Mouse (Mus musculus): Measurements from ENCODE around the gene Dcbld2. TPM values are rescaled to one million over a fixed set of nuclear protein-coding genes. Genes with fewer than 3 reads are reported as not detected.
A peak's percentile ranks its signal among the peaks of the same experiment; 100 is the strongest.

The Dcbld2 gene
- polyA plus RNA-seq, 2 experiments from 2014 or later, result 0.34 to 0.42 TPM

DNA sequence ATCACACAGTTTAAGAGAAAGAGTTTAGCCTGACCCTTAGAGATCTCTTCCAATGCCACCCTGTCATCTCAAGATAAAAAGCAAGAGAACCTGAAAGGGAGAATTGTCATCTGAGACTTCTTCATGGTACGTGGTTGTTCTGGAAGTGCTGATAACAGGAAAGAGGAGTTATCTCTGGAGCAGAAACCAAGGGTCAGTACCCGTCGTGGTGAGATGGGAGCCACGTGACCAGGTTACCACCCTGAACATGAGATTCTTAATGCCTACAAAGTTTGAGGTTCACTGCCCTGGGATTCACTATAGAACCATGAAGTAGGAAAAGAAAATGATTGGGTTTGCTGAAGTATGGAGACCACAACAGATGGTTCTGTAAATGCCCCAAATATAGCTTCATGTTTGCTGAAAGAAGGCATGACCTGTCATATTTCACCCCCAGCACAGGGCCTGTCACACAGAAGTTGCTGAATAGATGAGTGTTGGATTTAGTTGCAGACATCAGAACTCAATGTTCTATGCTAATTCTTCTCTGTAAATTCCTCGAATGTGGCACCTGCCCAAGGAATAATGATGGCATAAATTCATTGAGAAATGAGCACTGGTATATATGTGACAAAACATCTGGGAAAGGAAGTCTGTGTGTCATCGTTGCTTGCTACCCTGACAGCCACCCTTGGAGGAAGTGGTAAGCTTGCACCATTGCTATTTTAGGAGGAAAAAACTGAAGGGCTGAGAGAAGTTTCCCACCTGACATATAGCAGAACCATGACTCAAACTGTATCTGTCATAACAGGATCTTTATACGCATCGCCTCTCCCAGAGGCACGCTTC lies 89.9 kb downstream of the Dcbld2 start:
- peak; percentile 87 for ATAC-seq

DNA sequence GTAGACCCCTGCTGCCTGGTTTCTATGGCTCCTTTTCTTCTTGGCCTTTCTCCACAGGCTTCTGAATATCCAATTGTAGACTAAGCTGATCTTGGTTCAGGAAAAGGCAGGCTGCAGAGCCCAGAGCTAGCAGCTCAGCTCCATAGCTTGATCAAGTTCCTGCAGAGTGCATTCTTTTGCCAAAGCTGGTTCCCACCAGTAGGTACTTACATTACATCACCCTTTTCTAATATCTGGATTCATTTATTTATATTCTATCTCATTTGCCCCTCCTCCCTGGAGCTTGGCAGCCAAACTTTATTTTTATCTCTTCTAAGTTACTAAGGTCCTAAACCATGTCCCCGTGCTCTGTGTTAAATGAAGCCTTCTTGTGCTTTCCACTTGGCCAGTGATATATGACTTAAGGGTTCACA lies 90.9 kb downstream of the Dcbld2 start:
- no peak for ATAC-seq

DNA sequence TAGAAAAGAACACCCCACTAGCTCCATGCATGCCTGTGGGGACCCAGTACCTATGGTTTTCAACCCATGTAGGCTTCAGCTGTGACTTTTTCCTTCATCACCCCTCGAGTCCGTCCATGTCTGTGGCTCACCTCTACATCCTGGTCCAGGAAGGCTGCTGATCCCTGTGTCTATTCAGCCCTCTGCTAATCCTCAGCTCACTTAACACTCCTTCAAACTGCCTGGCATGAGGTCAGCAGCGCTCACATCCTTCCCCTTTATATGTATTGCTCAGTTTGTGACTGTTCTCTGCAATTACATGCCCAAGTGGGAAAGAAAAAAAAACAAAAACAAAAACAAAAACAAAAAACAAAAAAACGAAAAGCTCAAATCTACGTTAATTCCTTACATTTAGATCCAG lies 91.4 kb downstream of the Dcbld2 start:
- ATAC-seq, result no peak

DNA sequence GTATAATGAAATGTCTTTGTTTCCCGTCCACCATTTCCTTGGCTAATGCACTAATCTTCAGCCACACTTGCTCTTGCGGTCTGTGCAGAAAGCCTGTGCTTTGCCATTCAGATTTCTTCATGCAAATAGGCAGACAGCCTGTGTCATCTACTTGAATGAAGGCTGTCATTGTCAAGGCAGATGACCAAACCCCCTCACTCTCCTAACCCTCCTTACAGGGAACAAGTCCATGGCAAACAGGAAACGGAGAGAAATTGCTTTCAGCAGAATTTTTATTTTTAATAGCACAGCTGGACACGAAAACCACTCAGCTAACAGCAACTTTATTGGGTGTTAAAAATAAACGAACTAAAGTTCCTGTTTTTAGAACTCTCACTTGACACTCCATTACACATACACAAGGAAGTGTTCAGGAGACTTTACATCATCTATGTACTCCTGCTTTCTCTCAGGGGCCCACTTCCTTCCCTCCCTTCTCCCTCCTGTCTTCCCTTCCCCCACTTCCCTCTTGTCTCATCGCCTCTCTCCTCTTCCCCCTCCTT lies 93.6 kb downstream of the Dcbld2 start:
- peak; percentile 38 for ATAC-seq

DNA sequence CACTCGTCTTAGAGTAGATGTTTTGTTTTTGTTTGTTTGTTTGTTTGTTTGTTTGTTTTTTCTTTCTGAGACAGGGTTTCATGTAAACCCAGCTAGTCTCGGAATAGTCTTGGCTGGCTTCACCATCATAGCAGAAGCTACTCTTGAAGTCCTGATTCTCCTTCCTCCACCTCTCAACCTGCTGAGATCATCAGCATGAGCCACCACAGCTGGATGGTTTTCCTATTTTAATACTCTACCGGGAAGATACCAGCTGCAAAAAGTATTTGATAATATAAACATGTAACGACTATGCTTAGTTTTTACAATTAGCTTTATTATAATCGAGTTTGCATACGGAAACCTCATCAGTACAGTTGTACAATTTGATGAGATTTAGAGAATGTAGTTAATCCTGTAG lies 94.3 kb downstream of the Dcbld2 start:
- ATAC-seq, result no peak

DNA sequence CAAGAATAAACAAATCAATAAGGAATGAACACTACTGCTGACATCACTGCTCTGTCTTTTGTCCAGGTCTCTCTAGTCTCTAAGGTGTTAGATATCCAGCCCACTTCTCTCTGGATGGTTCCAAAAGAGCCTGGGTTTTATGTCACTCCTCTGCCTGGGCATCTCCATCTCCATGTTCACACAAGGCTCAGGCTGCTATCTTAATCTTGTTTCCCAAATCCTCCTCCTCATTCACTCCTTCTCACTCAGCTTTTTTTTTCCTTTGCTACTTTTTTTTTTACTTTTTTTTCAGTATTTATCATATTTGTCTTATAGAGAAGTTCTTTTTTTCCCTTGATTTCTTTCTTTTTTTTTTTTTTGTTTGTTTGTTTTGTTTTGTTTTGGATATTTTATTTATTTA lies 96.7 kb downstream of the Dcbld2 start:
- no peak for ATAC-seq

DNA sequence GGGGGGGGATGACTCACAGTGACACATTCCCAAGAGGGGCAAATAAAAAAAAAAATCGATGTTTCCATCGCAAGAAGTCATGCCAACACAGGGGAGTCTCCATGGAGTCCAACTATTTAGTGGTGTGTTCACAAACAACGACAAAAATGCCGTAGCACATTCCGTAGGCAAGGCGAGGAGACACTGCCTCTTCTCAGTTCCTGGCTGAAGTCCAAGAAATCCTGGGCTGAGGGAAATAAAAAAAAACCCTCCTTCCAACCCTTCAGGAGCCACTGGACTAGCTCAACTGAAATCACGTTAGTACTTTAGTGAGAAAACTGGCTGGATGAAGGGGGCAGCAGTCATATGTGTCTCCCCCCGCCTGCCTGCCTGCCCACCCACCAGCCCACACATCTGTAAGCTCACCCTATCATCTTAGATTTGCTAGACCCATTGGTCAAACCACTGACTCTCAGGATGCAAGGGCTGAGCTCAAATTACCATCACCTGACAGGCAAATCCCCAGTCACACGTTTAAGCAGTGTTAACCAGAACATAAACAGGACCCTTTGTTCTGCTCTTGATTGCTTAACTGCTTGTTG lies 104.0 kb downstream of the Dcbld2 start:
- ATAC-seq, result no peak

DNA sequence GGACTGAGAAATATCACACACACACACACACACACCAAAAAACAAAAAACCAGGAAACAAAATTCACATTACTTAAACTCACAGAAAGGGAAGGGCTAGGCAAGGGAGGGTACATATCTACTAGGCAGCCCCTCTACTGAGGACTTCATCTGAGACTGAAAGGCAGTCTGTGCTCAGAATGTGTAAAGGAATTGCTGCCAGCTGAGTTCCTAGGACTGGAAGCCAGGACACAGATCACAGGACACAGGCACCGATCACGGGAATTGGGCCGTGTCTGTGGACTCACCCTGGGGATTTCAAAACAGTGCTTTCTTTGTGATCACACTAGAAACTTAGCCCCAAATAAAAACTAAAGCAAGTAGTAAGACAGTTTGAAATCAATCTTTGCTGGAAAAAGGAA lies 104.6 kb downstream of the Dcbld2 start:
- no peak for ATAC-seq

DNA sequence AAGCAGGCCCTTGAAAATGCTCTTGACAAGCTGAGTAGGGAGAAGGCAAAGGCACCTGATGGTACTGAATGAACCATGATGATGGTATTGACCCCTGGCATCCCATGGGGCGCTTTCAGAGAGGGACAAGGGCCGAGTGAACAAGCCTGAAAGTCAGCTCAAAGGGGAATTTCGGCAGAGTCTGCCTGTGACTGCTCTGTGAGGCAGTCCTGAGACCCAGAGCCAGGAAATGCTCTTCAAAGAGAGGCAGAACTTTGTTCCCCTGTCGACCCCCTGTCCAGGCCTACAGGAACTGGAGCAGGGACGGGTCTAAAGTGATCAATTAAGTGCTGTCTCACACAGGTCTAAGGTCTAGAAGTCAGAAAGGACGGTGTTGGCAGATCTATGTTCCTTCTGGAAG lies 105.5 kb downstream of the Dcbld2 start:
- no peak for ATAC-seq

DNA sequence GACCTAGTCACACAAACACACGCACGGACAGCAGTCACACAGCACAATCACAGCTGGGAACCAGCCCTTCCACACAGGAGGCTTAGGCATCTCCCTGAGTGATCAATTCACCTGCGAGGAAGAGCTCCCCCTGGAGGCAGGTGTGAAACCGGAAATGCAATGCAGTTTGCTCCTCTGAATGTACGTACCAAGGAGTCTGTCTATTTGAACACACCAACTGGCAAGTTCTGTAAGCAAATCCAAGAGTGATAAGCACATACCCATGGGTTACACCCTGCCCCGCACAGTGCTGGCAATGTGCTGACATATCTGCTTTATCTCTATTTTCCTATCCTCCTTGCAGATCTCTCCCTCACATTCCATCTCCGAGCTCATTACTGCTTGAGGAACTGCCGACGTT lies 106.3 kb downstream of the Dcbld2 start:
- ATAC-seq, result peak; percentile 91

DNA sequence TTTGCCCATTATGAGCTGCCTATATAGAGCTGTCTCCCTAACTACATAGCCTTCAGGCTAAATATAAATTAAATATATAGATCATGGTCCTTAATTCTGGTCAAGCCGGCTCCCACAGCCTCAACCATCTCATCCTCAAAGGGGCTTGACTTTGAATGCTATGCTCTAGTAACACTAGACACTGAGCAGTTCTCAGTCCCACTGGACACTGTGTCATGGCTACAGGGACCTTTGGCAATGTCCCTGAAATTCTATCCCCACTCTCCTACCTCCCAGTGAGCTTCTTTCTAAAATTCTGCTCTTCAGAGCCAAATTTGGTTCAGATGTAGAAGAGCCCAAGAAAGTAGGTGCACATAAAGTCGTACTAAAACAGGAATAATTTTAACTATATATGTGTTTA lies 107.9 kb downstream of the Dcbld2 start:
- no peak for ATAC-seq

DNA sequence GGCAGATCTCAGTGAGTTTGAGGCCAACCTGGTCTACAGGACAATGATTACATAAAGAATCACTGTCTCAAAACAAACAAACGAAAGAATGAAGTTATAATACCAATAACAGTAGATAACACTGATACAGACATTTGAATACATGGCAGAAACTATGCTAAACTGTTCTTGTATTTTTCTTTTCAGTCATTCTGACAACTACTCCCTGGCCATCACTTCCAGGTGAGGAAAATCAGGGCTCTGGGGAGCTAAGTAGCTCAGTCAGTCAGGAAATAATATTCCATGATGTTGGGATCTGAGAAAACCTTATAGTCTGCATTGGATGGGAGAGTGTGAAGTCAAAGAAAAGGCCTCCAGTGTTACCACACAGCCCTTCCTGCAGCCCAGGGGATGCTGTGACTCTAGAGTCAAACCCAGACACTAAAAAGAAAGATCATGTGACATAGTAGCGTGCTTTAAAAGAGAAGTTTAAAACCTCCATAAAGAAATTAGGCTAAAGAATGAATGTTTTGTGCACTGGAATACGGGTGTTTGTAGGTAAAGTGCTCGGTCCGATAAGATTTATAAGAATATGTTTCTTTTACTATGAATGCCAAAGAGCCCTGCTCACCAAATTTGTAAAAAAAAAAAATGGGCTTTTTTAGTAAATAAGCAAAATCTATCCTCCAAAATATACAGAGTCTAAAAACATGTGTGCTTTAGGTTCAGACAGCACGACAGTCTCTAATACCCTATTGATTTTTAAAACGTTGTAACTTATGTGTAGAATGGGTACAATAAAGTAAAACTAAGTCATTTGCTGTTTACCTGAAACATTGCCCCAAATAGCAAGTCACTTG lies 108.9 kb downstream of the Dcbld2 start:
- no peak for ATAC-seq

Other genes with a start within 250 kb of the Dcbld2 start
- gene St3gal6, start 115.8 kb downstream of the Dcbld2 start, polyA plus RNA-seq (2017; shearing (Covaris generic)), result 1 to 10 TPM; 5.7 to 9.5 TPM
- gene Gm813, start 208.5 kb downstream of the Dcbld2 start, polyA plus RNA-seq (2017; shearing (Covaris generic)), result not detected
- not detected for gene E330017A01Rik, start 230.3 kb downstream of the Dcbld2 start, polyA plus RNA-seq (2017; shearing (Covaris generic))